Mouse (Mus musculus): ENCODE data around the gene Ush2a. TPM values are rescaled to one million over a fixed set of nuclear protein-coding genes. Genes with fewer than 3 reads are reported as not detected.
A peak's percentile ranks its signal among the peaks of the same experiment; 100 is the strongest.

Ush2a gene
- polyA plus RNA-seq, 1 experiment from 2014 or later = 0.15 TPM

DNA sequence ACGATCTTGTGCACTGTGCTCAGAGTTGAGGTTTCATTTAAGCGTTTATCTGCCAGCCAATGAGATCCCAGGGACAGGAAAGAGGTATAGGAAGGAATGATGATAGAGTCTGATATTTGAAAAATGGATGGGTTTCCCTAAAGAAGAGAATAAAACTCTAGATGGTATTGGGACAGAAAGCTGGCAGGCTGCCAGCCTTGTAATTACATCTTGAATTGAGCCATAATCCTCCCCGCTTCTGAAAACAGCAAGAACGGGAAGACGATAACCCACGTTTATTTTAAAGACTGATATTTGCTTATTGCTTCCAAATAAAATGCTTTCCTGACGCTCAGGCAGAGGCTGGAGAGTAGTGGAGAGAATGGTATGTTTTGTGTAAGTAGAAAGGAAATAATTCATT lies 481.1 kb downstream of the Ush2a start:
- DNase-seq (ENCODE audit: low spot score) (no peak), ATAC-seq (ENCODE audit: insufficient number of reproducible peaks, low FRiP score, low TSS enrichment, low read depth) (no peak)
- Histone ChIP-seq H3K4me2 (ENCODE audit: low read depth, severe bottlenecking) (no peak overlapping the region), H3K27me3 (ENCODE audit: control insufficient read depth, insufficient read depth, low read length) (no peaks in the 10 kb centered on the region), H3K9me3 (ENCODE audit: control insufficient read depth, low read length) (no peaks in the 10 kb centered on the region), H3K4me1 (ENCODE audit: control insufficient read depth, insufficient read depth, low read length) (no peaks in the 10 kb centered on the region), H3K4me3 (ENCODE audit: low read depth, low read length) (no peak overlapping the region), H3K36me3 (ENCODE audit: control insufficient read depth, insufficient read depth, low read length) (no peaks in the 10 kb centered on the region), H3K27ac (replicated peaks; ENCODE audit: low read depth, low read length) (no peak overlapping the region), H3K9ac (ENCODE audit: low read length) (no peak overlapping the region)
- 83% methylated on average over 7 of the region's 7 CpGs for WGBS

DNA sequence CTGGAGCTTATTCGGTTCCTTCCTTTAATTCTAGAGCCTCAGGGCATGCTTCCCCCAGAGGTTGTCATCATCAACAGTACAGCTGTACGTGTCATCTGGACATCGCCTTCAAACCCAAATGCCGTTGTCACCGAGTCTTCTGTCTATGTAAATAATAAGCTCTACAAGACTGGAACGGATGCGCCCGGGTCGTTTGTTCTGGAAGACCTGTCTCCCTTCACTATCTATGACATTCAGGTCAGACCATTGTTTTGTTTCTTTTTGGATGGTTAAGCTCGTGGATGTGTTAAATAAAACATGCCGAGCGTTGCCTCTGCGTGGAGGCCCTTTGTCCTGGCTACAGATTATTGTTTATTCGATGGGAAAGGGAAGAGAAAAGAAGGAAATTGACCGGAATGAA lies 493.2 kb downstream of the Ush2a start:
- H3K27me3 ChIP-seq (ENCODE audit: control insufficient read depth, insufficient read depth, low read length) = no peaks in the 10 kb centered on the region
- 89% methylated on average over 15 of the region's 15 CpGs for WGBS
- no peaks in the 10 kb centered on the region for H3K4me1 ChIP-seq (ENCODE audit: control insufficient read depth, insufficient read depth, low read length)

DNA sequence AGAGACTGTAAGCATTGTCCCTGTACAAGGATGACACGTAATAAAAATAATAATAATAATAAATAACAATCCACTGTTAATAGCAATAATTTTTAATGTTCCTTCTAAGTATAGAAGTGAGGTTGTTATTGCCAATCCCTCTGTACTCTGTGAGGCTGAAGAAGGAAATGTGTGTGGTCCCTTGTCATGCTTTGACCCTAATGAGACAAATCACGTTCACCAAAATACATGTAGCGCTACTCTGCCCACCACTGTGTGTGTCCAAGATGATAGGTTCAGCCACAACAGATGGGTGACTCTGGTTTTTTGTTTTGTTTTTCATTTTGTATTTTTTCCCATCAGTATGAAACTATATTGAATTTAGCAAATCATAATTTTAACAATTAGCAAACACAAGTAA lies 498.7 kb downstream of the Ush2a start:
- H3K4me3 ChIP-seq (ENCODE audit: low read depth, low read length) = no peak overlapping the region
- H3K4me2 ChIP-seq (ENCODE audit: low read depth, severe bottlenecking) = no peak overlapping the region
- H3K27ac ChIP-seq (replicated peaks; ENCODE audit: low read depth, low read length) = no peak overlapping the region
- no peak for ATAC-seq (ENCODE audit: insufficient number of reproducible peaks, low FRiP score, low TSS enrichment, low read depth)
- H3K27me3 ChIP-seq (ENCODE audit: control insufficient read depth, insufficient read depth, low read length) = no peaks in the 10 kb centered on the region
- WGBS = 79% methylated on average over 3 of the region's 3 CpGs
- no peak for DNase-seq (ENCODE audit: low spot score)
- H3K9ac ChIP-seq (ENCODE audit: low read length) = no peak overlapping the region
- H3K9me3 ChIP-seq (ENCODE audit: control insufficient read depth, low read length) = no peaks in the 10 kb centered on the region
- H3K4me1 ChIP-seq (ENCODE audit: control insufficient read depth, insufficient read depth, low read length) = no peaks in the 10 kb centered on the region
- H3K36me3 ChIP-seq (ENCODE audit: control insufficient read depth, insufficient read depth, low read length) = no peaks in the 10 kb centered on the region

More for the DNA sequence above, 493.2 kb downstream of the Ush2a start:
- Histone ChIP-seq H3K36me3 (ENCODE audit: control insufficient read depth, insufficient read depth, low read length) (no peaks in the 10 kb centered on the region), H3K4me3 (ENCODE audit: low read depth, low read length) (no peak overlapping the region), H3K9me3 (ENCODE audit: control insufficient read depth, low read length) (no peaks in the 10 kb centered on the region), H3K27ac (replicated peaks; ENCODE audit: low read depth, low read length) (no peak overlapping the region), H3K4me2 (ENCODE audit: low read depth, severe bottlenecking) (no peak overlapping the region), H3K9ac (ENCODE audit: low read length) (no peak overlapping the region)
- DNase-seq (ENCODE audit: low spot score) (no peak), ATAC-seq (ENCODE audit: insufficient number of reproducible peaks, low FRiP score, low TSS enrichment, low read depth) (no peak)

DNA sequence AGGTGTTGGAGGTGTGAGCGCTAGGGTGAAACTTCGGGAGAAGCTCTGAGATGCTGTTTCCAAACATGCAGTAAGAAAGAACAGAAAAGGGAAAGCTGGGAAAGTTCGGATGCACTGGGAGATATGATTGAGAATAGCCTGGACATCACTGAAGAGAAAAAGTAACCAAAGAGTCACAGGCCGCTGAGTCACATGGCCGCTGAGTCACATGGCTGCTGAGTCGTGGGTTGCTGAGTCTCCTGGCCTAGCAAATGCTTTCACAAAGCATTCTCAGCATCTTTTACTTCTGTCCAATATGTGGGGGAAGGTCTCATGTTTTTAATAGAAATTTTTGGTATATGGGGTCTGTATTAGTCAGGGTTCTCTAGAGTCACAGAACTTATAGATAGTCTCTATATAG lies 500.6 kb downstream of the Ush2a start:
- ATAC-seq (ENCODE audit: insufficient number of reproducible peaks, low FRiP score, low TSS enrichment, low read depth) (no peak), DNase-seq (ENCODE audit: low spot score) (no peak)
- no peaks in the 10 kb centered on the region for H3K9me3 ChIP-seq (ENCODE audit: control insufficient read depth, low read length)
- no peaks in the 10 kb centered on the region for H3K27me3 ChIP-seq (ENCODE audit: control insufficient read depth, insufficient read depth, low read length)
- no peak overlapping the region for H3K4me2 ChIP-seq (ENCODE audit: low read depth, severe bottlenecking)
- no peak overlapping the region for H3K4me3 ChIP-seq (ENCODE audit: low read depth, low read length)
- H3K36me3 ChIP-seq (ENCODE audit: control insufficient read depth, insufficient read depth, low read length) = no peaks in the 10 kb centered on the region
- H3K27ac ChIP-seq (replicated peaks; ENCODE audit: low read depth, low read length) = no peak overlapping the region
- 92% methylated on average over 6 of the region's 6 CpGs for WGBS
- H3K4me1 ChIP-seq (ENCODE audit: control insufficient read depth, insufficient read depth, low read length) = no peaks in the 10 kb centered on the region
- no peak overlapping the region for H3K9ac ChIP-seq (ENCODE audit: low read length)

DNA sequence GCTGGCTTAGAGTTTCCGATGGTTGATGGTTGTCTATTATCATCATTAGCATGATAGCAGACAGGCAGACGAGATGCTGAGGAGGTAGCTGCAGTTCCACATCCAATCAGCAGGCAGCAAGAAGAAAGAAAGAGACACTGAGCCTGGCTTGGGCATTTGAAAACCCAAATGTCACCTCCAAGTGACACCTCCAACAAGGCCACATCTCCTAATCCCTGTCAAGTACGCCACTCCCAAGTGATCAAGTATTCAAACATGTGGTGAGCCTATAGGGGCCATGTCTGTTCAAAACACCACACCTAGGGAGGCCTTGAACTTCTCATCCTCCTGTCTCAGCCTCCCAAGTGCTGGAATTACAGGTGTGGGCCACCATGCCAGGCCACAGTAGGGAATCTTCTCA lies 501.9 kb downstream of the Ush2a start:
- Histone ChIP-seq H3K27ac (replicated peaks; ENCODE audit: low read depth, low read length) (no peak overlapping the region), H3K4me1 (ENCODE audit: control insufficient read depth, insufficient read depth, low read length) (no peaks in the 10 kb centered on the region), H3K9me3 (ENCODE audit: control insufficient read depth, low read length) (no peaks in the 10 kb centered on the region), H3K4me2 (ENCODE audit: low read depth, severe bottlenecking) (no peak overlapping the region), H3K27me3 (ENCODE audit: control insufficient read depth, insufficient read depth, low read length) (no peaks in the 10 kb centered on the region), H3K4me3 (ENCODE audit: low read depth, low read length) (no peak overlapping the region), H3K9ac (ENCODE audit: low read length) (no peak overlapping the region), H3K36me3 (ENCODE audit: control insufficient read depth, insufficient read depth, low read length) (no peaks in the 10 kb centered on the region)
- no peak for DNase-seq (ENCODE audit: low spot score)
- no peak for ATAC-seq (ENCODE audit: insufficient number of reproducible peaks, low FRiP score, low TSS enrichment, low read depth)
- 76% methylated on average over 3 of the region's 3 CpGs for WGBS

DNA sequence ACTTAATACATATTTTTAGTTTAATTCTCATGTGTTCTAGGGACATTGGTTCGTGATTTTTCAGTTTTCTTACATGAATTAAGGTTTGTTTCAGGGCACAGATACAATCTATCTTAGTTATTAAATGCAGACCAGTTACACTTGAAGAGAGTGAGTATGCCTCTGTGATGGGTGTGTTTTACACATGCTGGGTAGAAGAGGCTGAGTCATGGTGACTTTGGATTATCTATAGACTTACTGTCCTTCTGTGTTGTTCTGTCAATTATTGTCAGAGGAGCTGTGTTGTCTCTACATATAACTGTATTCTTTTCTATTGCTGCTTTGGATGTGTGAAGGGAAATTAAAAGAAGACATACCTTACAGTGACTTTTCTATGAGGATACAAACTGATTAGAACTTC lies 509.0 kb downstream of the Ush2a start:
- no peaks in the 10 kb centered on the region for H3K36me3 ChIP-seq (ENCODE audit: control insufficient read depth, insufficient read depth, low read length)
- ATAC-seq (ENCODE audit: insufficient number of reproducible peaks, low FRiP score, low TSS enrichment, low read depth) (no peak), DNase-seq (ENCODE audit: low spot score) (no peak)
- H3K4me2 ChIP-seq (ENCODE audit: low read depth, severe bottlenecking) = no peak overlapping the region
- H3K9me3 ChIP-seq (ENCODE audit: control insufficient read depth, low read length) = no peaks in the 10 kb centered on the region; the same call in 1 of the 2 replicates
- 95% methylated on average over 1 of the region's 1 CpGs for WGBS
- no peak overlapping the region for H3K4me3 ChIP-seq (ENCODE audit: low read depth, low read length)
- no peak overlapping the region for H3K27ac ChIP-seq (replicated peaks; ENCODE audit: low read depth, low read length)
- peaks cover 7% of the 10 kb centered on the region for H3K4me1 ChIP-seq (ENCODE audit: control insufficient read depth, insufficient read depth, low read length)
- no peak overlapping the region for H3K9ac ChIP-seq (ENCODE audit: low read length)
- H3K27me3 ChIP-seq (ENCODE audit: control insufficient read depth, insufficient read depth, low read length) = no peaks in the 10 kb centered on the region

DNA sequence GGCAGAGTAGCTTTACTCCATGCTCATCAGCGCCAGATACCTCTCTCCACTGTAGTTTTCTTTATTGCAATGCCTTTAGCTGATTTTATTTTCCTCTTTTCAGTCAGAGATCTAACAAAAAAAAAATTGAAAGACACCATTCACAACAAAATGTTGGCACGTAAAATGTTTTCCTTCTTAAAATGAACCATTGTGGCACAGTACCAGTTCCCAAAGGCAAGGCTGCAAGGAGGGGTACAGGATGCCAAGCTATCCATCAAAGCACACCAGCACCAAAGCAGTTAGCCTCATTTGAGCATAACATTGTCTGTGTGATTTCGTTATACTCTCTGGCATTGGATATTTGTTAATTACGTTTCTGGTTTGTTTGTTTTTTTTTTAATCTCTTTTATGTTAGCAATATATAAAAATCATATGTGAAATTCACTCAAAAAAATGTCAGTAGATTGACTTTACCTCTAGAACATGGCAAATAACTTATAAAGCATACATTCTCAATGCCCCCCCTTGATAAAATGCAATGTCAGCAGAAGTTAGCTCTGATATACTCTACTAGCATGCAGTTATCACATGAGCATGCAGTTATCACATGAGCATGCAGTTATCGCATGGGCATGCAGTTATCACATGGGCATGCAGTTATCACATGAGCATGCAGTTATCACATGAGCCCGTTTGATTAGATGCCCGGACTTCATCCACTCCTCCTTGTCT lies 510.9 kb downstream of the Ush2a start:
- no peak for ATAC-seq (ENCODE audit: insufficient number of reproducible peaks, low FRiP score, low TSS enrichment, low read depth)

DNA sequence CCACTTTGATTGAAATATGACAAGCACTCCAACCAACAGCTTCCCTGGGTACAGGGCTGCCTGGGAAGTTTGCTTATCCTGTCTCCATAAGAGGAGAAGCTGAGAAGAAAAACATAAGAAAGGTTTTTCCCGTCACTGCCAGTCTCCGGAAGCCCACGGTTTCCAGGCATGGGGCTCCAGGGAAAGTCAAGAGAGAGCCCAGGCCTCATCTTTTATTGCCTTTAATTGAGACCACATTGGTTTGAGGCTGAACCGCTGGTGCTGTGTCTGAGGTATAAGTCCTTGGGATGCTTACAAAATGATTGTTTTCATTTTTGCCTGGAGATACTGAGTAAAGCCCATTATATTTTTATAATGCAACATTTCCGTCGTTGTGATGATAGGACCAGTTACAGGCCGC lies 511.8 kb downstream of the Ush2a start:
- DNase-seq (ENCODE audit: low spot score) (peak; percentile 62), ATAC-seq (ENCODE audit: insufficient number of reproducible peaks, low FRiP score, low TSS enrichment, low read depth) (no peak)
- Histone ChIP-seq H3K36me3 (ENCODE audit: control insufficient read depth, insufficient read depth, low read length) (no peaks in the 10 kb centered on the region), H3K9ac (ENCODE audit: low read length) (0 out of 2 replicates have a peak overlapping the region, but pooled peaks have one; percentile 17), H3K27ac (replicated peaks; ENCODE audit: low read depth, low read length) (no peak overlapping the region), H3K4me3 (ENCODE audit: low read depth, low read length) (no peak overlapping the region), H3K9me3 (ENCODE audit: control insufficient read depth, low read length) (no peaks in the 10 kb centered on the region; the same call in 1 of the 2 replicates), H3K27me3 (ENCODE audit: control insufficient read depth, insufficient read depth, low read length) (no peaks in the 10 kb centered on the region), H3K4me2 (ENCODE audit: low read depth, severe bottlenecking) (no peak overlapping the region), H3K4me1 (ENCODE audit: control insufficient read depth, insufficient read depth, low read length) (peaks cover 7% of the 10 kb centered on the region)
- 27% methylated on average over 7 of the region's 7 CpGs for WGBS

More for the DNA sequence above, 510.9 kb downstream of the Ush2a start:
- no peaks in the 10 kb centered on the region for H3K36me3 ChIP-seq (ENCODE audit: control insufficient read depth, insufficient read depth, low read length)
- peaks cover 7% of the 10 kb centered on the region for H3K4me1 ChIP-seq (ENCODE audit: control insufficient read depth, insufficient read depth, low read length)
- no peak overlapping the region for H3K4me3 ChIP-seq (ENCODE audit: low read depth, low read length)
- H3K9me3 ChIP-seq (ENCODE audit: control insufficient read depth, low read length) = no peaks in the 10 kb centered on the region; the same call in 1 of the 2 replicates
- no peak overlapping the region for H3K4me2 ChIP-seq (ENCODE audit: low read depth, severe bottlenecking)
- H3K27me3 ChIP-seq (ENCODE audit: control insufficient read depth, insufficient read depth, low read length) = no peaks in the 10 kb centered on the region
- H3K9ac ChIP-seq (ENCODE audit: low read length) = no peak overlapping the region
- WGBS = 90% methylated on average over 7 of the region's 7 CpGs
- H3K27ac ChIP-seq (replicated peaks; ENCODE audit: low read depth, low read length) = no peak overlapping the region
- no peak for DNase-seq (ENCODE audit: low spot score)
